Mouse (Mus musculus): ENCODE data around the gene Dennd2d.

Gene Dennd2d

DNA sequence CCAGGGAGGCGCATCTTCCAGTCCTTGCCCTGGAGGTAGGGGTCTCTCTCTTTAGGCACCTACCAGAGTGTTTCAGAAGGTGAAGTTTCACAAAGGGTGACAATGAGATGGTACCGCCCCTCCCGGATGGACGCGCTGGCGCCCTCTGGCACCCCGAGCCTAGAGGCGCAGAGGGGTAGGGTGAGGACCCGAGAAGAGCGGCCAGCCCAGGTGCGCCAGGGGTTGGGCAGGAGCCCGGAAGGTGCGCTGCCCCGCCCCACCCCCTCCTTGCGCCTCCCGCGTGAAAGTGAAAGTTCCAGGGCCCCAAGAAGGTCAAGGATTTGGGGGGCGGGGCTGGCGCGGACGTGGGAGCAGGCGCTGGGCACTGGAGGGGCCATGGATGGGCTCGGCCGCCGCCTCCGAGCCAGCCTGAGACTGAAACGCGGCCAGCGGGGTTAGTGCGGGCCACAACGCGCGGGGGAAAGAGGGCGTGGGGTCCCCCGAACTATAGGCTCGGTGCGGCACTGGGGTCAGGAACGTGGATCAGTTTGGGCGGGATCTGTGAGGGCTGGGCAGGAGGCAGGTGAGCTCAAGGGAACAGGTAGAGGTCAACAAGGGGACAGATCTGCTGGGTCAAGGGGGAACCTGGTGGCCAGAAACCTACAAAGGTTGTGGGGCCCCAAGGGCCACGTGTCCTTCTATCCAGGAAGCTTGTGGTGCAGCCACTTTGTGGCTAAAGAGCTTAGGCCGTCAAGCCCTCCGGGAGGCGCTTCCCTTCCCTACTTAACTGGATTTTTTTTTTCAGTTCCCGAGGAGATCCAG is at the start of gene Dennd2d:
Gene Dennd2d, plus strand, starts transcription at position 125 of the 801 bp plus-strand sequence.
- DNase-seq (ENCODE audit: low spot score in 2 of 2): peak; percentile 49 to 69

DNA sequence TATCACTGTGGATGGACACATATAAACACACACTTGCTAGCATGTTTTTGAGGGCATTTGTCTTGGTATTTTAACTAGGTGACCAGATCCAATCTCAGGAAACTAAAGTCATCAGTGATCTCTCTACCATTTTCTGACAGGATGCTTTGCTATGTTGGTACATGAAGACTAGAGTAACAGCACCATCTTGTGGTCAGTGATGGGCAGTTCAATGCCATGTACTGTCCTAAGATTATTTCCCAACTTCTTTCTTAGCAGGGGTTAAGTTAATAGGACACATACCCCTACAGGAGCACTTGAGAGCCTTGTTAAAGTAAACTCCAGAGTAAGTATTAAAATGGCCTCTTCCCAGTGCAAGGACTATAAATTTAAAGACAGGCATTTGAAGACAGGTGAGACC is 33.6 kb upstream of the Dennd2d start:
- DNase-seq (ENCODE audit: low spot score in 2 of 2): peak; percentile 41 to 55

DNA sequence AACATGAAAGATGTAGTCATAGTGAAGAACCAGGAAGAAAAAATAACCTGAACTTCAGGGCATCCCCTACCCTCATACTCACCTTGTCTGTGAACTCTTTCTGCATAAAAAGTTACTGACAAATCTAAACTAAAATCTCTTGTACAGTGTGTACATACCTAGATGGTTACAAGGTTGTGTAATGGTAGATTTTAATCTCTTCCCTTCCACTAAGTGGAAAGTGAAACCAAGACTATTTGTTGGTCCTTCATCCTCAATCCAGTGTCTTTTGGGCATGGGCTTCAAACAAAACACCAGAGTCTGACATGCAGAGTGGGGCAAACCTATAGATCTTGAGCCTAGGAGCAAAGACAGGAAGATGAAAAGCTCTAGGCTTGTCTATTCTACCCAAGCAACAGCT is 33.2 kb upstream of the Dennd2d start:
- DNase-seq (ENCODE audit: low spot score in 2 of 2): no peak

DNA sequence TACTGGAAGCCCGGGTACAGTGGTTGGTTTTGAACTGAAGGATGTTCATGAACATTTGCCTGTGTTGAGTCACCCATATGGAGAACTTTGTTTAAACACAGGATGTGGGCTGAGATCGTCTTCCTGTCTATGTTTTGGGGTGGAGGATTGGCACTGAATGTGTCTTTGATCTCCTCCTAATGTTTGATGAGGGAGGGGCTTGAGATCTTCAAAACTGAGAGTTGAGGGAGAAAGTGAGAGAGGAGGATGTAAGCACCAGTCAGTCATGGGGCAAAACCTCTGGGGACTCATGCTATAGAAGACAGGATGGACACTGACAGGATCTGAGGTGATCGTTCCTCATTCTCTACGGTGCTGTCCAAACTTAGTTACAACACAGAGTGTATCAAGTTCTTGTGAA is 32.6 kb upstream of the Dennd2d start:
- DNase-seq (ENCODE audit: low spot score in 2 of 2): peak; percentile 66 to 73

DNA sequence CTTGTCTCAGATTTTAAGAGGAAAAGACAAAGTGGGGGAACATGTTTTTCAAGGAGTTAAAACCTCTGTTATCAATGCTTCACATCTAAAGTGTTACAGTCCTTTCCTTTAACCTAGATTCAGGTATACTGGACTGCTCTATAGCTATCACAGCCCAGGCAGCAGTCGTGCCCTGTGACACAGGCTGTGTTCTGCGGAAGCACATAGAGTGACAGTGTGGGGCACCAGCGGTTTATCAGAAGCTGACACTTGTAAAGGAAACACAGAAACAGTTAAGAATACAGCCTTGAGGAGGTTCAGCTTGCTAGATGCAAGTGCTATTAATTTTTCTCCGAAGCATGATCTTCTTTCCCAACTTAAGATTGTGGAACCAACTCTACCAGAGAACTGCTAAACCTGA is 29.6 kb upstream of the Dennd2d start:
- peak; percentile 26 to 46 for DNase-seq (ENCODE audit: low spot score in 2 of 2)

DNA sequence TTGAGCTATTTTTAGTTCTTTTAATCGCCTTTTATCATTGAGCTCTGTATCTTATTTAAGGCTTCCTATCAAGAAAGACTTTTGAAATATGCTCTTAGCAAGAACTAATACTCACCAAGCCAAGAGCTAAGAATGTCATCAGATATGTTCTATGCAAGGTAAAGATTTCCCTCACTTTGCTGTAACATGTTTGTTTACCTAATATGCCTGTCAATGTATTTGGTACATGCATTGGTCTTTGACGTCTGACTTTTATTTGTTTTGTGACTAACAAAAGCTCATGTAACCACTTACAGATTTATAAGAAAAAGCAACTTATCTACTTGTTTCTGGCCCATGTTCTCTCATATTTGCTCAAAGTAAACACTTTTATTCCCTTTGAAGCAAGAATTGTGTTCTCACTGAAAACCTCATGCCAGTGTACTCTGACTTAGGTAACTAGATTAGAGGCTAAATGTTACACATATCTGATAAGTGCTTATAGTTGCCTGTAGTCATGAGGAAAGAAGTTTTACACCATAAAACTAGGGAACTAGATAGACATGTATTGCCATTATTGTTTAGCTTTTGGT is 24.8 kb upstream of the Dennd2d start:
- no peak for DNase-seq (ENCODE audit: low spot score in 2 of 2)

DNA sequence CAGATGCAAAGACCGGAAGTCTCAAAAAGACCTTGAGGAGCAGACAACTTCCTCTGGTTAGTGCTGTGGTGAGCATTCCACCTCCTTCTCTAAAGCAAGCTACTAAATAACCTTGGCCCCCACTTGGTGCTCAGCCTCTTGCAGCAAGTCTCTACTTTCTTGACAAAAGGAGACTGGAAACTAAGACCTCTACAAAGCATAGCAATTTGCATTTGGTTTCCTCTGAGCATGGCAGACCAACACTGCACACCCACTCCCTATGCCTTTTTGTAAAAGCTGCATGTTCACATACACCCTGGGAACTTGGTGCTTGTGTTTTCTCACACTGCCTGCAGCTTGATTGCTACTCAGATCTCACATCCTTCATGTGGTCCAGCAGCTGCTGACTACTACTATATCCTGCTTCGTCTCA is 20.1 kb upstream of the Dennd2d start:
- peak; percentile 65 to 71 for DNase-seq (ENCODE audit: low spot score in 2 of 2)

DNA sequence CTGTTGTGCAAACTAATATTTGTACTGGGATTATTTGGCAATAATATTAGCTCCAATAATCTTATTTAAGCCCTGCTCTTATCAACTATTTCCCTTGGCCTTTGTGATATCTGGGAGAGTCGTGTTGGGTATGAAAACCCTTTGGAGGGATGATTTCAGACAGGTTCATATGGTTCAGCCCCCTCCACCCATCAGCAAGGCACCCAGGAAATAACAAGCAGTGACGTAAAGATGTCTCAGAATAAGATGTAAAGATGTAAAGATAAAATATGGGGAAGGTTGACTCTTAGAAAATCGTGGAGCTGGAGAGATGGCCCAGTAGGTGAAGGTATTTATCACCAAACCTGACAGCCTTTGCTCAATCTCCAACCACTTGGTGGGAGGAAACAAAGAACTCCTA is 19.7 kb upstream of the Dennd2d start:
- peak in 1 of 2 experiments; percentile 58 for DNase-seq (ENCODE audit: low spot score in 2 of 2)

DNA sequence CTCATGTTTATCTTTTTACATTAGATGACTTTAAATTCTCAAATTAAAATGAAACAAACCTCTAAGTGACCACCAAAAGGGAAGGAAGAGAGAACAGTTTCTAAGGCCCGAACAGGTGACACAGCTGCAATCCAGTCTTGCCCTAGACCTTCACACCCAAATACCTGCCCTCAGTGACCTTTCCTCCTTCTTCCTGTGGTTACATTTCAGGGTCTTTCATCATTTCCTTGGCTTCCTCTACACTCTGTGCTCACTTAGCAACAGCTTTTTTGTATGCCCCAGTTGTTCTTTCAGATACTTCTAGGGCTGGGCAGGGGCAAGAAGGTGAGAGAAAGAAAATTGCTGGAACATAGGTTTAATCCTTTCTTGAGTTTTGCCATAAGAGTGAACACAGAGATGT is 17.5 kb upstream of the Dennd2d start:
- DNase-seq (ENCODE audit: low spot score in 2 of 2): peak in 1 of 2 experiments; percentile 28

DNA sequence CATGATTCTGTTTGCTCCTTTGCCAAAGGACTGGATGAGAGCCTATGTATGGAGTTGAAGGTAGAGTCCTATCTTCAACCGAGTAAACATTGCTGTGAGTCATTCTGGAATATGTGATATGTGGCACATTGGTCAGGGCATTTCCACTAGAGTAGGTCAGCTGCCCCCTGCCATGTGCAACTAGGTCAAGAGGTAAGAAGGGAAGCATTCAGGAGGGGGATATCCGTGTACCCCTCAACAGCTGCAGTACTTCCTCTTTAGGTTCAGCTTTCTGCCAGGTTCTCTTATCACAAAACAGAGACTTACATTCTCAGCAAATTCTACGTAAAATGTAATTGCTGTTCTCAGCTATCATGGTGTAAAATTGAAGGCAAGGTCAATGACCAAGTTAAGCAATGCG is 8.0 kb upstream of the Dennd2d start:
- no peak for DNase-seq (ENCODE audit: low spot score in 2 of 2)

DNA sequence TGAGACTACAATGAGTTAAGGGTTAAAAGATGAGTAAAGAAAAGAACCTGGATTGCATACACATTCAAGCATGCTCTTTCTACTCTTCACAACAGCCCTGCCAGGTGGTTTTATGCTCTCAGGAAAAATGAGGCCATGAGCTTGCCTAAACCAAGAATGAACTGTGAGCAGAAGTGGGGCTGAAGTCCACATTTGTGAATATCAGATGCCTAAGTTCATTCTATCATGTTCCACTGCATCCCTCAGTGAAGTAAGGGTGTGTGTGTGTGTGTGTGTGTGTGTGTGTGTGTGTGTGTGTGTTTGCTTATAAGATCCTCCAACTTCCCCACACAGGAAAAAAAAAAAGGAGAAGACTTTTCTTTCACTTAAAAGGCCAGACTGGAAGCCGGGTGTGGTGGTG is 5.3 kb upstream of the Dennd2d start:
- no peak for DNase-seq (ENCODE audit: low spot score in 2 of 2)

DNA sequence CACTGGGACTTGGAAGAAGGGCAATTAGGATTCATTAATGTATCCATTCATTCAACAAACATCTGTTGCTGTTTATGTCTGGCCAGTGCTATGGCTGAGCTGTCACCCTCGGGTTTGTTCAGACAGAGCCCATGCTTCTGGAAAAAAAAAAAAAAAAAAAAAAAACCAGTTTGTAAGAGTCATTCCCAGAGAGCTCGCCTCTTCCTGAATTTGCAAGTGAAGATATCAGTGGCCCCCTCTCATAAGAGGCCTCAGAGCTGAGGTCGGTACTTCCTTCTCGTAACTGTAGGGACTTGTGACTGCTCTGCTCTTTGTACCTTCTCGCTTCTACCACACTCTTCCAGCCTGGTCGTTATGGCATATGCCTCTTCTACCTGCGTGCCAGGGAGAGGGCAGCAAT is 1.1 kb downstream of the Dennd2d start:
- no peak for DNase-seq (ENCODE audit: low spot score in 2 of 2)

DNA sequence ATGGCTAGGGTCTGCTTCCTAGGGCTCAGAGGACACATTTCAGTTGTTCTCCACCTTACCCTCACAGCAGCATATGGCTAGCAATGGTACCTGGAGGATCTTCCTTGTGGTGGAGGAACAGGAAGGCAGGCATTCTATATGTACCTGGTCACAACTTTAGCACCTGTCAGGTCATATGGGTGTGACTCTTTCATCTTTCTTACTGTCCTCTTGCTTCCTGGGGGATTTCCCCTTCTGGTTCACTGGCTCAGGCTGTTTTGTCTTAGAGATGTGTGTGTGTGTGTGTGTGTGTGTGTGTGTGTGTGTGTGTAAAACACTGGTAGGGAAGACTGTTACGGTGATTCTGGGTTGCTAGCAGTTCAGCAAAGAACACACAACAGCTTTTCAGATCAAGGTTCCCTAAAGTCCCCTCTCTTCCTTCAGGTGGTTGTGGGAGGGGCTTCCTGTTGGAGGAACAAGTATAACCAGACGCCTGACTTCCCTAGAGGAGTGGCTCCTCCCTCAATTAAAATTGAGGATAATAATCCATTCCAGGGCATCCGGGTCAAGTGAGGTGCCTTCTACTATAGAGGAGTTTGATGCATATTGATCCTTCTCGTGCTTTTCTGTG is 1.7 kb downstream of the Dennd2d start:
- peak; percentile 66 to 67 for DNase-seq (ENCODE audit: low spot score in 2 of 2)

DNA sequence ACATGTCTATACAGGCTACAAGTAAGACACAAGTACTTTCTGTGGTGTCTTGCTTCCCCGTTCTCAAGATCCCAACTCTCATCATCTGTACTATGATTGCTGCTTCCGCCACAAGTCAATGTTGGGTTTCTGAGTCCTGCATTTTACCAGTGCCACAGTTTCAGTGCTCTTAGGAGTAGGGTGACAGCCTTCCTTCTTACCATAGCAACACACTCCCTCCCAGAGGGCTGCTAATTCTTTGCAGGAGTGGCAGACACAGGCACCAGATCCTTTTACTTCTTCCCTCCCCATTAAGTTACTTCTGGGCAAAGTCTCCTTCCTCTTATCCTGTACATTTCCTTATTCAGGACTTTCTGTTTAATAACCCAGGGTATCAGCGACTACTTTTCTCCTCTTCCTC is 2.7 kb downstream of the Dennd2d start:
- no peak for DNase-seq (ENCODE audit: low spot score in 2 of 2)

DNA sequence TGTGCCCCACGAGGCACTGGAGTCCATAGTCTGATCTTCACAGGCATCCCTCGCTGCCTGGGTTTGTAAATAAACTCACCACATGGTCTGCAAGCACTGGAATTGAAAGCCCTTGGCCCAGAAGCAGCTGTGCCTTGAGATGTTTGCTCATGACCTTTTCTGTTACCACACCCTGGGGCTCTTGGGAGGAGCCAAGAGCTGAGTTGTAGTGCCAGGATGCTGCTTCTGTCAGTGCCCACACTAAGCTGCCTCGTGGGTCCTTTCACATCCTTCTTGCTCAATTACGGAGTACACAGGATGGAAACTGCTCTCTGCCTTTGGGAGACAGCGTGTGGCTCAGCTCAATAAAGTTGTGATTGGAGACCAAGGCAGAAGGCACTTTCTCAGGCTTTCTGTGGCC is 3.6 kb downstream of the Dennd2d start:
- DNase-seq (ENCODE audit: low spot score in 2 of 2): peak; percentile 37 to 44

DNA sequence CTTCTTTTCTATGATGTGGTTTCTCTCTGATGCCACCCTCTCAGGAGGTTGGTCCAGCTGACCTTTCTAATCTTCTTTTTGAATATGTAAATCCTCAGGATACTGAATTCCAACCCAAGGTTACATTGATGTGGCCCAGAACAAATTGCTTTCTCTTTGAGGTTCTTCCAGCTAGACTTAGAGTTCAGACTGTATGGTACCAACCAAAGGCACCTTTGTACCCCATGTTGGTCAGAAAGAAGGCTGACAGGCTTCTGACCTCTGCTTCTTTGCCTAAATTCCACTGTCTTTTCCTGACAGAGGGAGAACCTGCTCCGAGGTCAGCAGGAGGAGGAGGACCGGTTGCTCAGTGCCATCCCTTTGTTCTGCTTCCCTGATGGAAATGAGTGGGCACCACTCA is 5.3 kb downstream of the Dennd2d start:
- no peak for DNase-seq (ENCODE audit: low spot score in 2 of 2)

DNA sequence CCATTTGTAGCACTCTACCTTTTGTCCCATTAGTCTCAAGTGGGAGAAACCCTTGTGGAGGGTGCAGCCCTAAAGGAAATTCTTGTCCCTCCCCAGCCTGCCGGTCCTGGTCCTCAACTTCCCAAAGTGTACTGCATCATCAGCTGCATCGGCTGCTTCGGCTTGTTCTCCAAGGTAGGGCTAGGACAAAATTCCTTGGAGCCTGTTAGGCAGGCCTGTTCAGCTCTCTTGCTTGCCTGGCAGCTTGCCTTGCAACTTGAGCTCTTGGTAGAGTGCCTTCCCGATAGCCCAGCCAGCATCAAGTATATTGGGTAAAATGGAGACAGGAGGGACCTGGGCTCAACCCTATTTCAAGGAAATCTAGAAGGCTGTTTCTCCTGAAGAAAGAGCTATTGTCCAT is 8.0 kb downstream of the Dennd2d start:
- DNase-seq (ENCODE audit: low spot score in 2 of 2): no peak

DNA sequence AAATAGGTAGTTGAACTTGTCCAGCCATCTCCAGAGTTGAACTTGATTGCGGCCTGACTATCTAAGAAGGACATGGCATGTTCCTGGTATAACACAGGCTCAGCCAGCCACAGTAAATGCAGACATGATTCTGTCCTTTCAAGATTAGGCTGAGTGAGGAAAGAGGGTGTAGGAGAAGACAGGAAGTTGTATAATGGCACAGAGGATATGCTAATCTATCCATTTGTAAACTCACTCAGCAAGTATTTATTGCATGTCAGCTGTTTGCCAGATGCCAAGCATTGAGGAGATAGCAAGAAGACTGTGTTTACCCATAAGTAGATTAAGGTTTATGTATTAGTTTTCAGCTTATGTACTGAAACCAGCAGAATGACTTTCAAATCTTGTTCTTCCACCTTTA is 10.5 kb downstream of the Dennd2d start:
- DNase-seq (ENCODE audit: low spot score in 2 of 2): no peak

DNA sequence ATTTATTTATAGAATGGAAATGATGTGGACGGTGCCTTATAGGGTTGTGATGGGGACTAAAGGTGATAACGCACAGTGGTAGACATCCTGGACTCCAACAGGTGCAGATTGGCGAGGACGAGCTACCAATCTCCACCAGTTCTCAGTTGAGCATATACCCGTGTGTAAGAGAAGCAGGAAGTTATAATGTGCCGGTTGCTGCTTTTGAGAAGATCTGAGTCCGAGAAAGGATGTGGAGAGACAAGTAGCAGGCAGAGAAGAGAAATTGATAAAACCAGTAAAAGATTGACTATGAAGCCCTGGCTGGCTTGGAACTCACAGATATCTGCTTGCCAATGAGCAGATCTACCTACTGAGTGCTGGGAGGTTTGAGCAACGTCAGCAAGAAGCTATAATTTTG is 11.0 kb downstream of the Dennd2d start:
- no peak for DNase-seq (ENCODE audit: low spot score in 2 of 2)

DNA sequence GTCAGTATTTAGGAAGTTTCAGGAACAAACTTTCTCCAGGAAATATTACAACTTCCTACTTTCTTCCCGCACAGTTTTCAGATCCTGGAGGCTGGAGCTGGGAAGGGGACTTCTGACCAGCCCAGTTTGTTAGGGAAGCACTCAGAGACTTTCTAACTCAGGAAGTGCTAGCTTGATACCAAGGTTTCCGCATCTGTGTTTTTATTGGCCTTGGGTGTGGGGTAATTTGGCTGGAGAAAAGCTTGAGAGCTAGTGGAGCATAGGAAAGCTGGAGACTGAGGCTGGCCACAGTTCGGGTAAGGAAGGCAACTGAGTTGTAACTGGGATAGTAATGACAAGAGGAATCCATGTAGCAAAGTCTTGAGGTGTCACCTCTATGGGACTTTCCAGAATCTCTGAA is 11.7 kb downstream of the Dennd2d start:
- DNase-seq (ENCODE audit: low spot score in 2 of 2): no peak

DNA sequence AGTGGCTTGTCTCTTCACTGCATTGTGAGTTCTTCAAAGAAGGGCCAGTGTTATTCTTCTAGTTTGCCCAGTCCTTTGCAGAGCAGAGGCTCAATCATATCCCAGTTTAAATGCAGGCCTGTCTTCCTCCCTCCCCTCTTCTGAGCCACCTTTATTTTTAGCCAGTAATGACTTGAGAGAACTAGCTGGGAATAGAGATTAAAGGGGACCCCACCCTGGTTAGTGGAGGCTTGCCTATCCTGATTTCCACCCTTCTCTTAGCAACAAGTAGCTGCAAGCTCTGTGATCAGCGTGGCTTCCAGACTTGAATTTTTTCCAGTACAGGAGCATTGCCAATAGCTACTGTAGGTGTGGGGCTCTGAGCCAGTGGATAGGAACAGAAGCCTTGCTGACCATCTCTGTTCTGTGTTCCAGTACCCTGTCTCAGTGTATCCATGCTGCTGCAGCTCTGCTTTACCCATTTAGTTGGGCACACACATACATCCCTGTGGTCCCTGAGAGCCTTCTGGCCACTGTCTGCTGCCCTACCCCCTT is 12.3 kb downstream of the Dennd2d start:
- no peak for DNase-seq (ENCODE audit: low spot score in 2 of 2)

DNA sequence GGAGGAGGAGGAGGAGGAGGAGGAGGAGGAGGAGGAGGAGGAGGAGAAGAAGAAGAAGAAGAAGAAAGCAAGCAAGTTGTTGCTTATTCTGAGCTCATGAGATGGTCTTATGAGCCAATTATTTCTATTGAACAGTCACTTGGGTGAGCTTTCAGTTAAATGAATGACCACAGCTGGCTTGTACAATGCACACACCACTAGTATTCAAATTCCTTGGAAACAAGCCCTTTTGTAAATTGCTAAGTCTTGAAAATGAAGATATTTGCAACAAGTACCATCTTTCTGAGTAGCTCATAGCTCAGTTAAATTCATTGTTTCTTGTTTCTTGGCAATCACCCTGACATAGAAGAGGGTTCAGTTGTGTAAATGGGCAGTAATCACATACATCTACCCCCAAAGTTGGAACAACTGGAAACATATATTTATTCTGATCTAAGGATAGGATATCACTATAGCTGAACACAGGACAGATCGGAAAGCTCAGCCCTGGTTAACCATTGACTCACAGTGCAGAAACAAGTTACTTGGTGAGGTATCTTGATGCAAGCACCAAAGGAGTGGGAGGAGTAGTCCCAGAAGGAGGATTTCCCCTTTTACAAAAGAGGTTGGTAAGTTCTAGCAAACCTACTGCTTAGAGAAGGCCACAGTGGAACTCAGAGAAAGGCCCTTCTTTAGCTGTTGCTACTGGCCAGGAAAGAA is 13.3 kb downstream of the Dennd2d start:
- DNase-seq (ENCODE audit: low spot score in 2 of 2): no peak
